Mouse (Mus musculus) embryo, embryonic 9.5 days (tissue): ENCODE data around the gene Mtmr10.

Source experiments
- DNase-seq: peaks from one replicate; pipeline ENCODE4 v3.0.0-alpha.2; 2017; ENCODE audit errors: extremely low spot score

The Mtmr10 gene

GRCm38 (mm10) chr7:64291722-64292121 is 4.3 kb downstream of the Mtmr10 start:
- no peak for DNase-seq

DNA sequence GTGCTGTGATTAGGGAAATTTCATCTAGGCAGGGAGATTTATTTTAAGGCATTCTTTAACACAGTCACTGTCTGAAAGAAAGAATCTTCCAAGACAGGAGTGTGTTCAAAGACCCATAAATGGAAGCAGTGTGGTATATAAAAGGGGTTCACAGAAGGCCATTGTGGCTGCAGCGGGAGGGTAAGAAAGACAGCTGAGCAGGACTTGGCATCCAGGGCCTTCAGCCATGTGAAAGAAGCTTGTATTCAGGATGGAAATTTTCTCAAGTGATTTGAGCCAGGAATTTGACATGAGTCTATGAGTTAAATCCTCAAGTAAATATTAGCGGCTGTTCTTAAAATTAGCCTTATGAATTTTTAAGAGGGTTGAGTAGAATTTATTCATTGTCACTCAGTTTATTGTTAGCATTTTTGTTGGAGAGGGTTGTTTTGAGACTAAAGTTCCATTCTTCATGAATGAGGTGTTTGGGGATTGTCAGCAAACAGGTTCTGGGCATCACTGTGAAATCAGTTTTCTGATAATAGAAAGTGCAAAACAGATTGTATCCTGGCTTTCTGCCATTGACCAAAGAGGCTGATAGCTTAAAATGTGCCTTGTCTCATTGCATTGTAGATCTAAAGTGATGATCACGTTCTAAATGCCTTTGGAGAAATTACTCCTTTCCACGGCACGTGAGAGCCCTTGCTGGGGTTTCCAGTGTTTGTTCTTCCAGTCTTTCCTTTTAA is 9.0 kb downstream of the Mtmr10 start:
- DNase-seq = no peak

DNA sequence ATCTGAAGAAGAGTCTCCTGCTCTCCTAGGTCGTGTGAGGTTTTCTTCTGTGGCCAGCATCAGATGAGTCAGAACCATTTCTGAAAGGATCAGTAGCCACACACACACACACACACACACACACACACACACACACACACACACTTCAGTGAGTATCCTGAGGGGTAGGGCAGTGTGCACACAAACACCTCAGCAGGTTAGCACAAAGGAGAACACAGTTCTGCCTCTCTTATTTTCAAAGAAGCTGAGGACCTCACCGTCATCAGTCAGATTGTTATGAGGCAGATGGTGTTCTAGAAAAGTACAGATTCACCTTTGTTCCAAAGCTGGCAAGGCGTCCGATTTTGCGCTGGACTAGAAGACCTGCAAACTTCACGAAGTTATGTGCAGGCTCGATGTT is 22.8 kb downstream of the Mtmr10 start:
- no peak for DNase-seq

DNA sequence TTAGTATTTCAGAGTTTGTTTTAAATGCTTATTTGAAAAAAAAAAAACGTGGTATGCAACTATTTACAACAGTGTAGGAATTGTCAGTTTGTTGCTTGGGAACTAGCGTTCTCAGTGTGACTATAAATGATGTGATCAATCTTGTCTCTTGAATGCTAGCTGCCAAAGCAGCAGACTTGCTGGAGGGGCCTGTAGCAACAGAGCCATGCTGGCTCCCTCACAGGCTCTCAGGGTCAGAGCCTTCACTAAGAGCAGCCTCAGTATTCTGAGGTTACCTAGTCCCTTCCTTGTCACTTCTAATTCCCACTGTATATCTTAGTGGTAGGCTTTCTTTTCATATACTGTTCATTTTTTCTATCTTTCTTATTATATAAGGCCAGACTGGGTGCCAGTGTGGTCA is 23.3 kb downstream of the Mtmr10 start:
- DNase-seq = no peak

- no peak for DNase-seq
Observed at GRCm38 (mm10) chr7:64312811-64313210, 25.4 kb downstream of the Mtmr10 start.

GRCm38 (mm10) chr7:64321125-64321524 is 33.7 kb downstream of the Mtmr10 start:
- DNase-seq = no peak

DNA sequence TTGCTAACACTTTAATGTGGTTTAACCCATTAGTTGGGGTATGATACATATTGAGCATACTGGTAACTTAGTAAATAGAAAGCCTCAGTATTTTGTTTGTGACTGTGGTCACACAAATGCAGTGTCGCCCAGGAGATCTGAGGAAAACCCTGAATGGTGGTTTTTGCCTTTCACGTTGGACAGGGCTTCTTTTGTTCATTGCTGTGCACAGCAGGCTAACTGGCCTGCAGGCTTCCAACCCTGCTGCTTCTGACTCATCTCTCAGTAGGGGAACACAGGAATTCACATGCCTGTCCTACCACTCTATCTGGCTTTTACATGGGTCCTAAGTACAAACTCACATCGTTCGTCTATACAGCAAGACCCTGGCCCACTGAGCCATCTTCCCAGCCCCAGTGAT is 34.2 kb downstream of the Mtmr10 start:
- DNase-seq = no peak

DNA sequence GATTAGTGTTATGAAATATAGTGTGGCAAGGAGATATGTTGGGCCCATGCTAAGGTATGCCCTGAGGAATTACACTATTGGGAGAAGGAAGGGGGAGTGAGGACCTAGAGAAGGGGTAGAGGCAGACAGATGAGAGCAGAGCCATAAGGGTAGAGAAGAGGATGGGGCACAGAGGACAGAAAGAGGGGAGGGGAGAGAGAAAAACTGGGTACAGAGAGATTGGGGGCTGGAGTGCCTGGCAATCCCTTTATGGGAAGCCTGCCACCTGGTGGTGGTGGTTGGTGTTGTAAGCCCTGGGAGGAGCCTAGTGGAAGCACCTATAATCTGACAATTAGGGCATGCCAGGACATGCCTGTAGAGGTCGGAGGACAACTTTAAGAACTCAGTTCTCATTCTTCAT is 39.4 kb downstream of the Mtmr10 start:
- DNase-seq = peak; percentile 71

DNA sequence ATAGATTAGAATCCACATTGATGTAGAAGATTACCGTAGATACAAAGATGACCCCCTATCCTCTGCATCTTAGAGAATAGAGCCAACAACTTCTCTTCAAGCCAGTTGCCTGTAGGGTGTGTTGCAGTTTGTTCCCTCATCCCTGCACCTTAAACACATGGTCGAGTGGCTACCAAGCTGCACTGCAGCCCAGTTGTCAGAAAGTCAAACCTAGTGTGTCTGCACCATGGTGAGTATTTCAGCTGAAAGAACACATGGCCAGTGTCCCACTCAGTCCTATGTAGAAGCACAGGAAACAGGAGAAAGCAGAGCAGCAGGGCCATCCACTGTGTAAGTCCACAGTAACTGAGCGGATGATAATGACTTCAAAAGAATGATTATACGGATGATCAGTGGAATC is 40.0 kb downstream of the Mtmr10 start:
- DNase-seq = no peak

DNA sequence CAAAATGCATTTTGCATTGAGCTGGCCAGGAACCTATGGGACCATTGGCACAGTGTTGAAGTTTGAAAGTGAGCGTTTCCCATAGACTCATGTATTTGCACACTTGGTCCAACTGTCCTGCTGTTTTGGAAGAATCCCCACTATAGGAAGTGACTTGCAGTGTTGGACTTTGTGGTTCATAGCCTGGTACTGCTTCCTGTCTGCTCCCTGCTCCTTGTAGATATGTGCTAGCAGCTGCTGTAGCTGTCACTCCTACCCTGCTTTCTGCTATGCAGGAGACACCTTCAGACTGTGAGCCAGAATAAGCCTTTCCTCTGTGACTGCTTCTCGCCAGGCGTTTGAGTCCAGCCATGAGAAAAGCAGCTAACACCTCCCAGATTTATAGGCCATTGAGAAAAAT is 43.9 kb downstream of the Mtmr10 start:
- DNase-seq = no peak

- no peak for DNase-seq
Observed at GRCm38 (mm10) chr7:64332686-64333085, 45.2 kb downstream of the Mtmr10 start.

DNA sequence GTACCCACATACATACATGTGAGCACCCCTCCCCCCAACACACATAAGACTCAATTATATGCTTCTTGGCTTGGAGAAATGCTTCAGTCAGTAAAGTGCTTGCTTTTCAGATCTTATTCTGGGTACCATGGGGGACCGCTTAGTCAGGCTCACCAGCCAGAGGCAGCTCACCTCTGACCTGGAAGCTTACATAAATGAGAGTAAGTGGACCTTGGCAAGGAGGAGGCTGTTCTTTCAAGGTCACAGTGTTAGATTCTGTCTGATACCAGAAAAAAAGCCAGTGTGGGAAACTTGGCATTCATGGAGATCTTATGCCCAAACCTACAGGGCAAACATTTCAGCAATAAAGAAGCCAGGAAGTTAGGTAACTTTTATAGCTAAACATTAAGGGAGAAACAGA is 60.4 kb downstream of the Mtmr10 start:
- DNase-seq = no peak

GRCm38 (mm10) chr7:64349147-64349861 is 61.9 kb downstream of the Mtmr10 start:
- no peak for DNase-seq

- no peak for DNase-seq
Observed at GRCm38 (mm10) chr7:64351087-64351486, 63.6 kb downstream of the Mtmr10 start.

DNA sequence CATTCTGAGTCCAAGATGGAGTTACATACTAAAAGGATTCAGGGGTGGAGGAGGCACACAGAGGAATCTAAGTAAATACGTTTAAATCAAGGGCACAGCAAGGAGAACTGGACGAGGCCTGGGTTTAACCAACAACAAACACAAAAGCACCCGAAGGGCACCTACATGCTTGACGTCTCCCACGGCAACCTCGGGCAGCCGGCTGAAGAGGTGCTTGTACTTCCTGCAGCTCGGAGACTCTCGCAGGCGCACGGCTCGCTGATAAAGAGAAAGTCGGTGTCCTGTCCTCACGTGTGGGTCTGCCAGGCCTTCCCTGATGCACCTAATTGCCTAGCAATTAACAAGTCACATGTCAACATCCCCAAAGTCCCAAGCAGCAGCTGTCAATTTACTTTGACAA is 66.8 kb downstream of the Mtmr10 start:
- DNase-seq = no peak

- DNase-seq = no peak
Observed at GRCm38 (mm10) chr7:64356661-64357060, 69.2 kb downstream of the Mtmr10 start.

- DNase-seq = no peak
Observed at GRCm38 (mm10) chr7:64357405-64357804, 70.0 kb downstream of the Mtmr10 start.

DNA sequence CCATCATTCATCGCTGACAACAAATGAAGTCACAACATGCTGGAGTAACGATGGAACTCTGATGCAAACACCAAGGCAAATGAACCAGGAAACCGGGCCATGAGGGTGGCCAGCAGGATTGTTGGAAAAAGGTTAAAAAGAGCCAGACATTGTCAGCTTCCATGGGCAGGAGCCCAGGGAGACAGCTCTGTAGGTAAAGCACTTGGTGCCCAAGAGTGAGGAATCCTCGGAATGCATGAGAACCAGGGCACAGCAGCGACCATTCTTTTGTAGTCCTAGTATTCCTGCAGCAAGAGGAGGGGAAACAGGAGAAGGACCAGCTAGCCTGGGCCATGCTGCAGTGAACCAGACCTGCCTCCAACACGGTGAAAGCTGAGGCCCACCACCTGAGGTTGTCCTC is 71.2 kb downstream of the Mtmr10 start:
- no peak for DNase-seq

- no peak for DNase-seq
Observed at GRCm38 (mm10) chr7:64359943-64360585, 72.6 kb downstream of the Mtmr10 start.

- DNase-seq = no peak
Observed at GRCm38 (mm10) chr7:64360586-64360945, 73.1 kb downstream of the Mtmr10 start.

GRCm38 (mm10) chr7:64365863-64366262 is 78.4 kb downstream of the Mtmr10 start:
- DNase-seq = no peak

GRCm38 (mm10) chr7:64369841-64370240 is 82.4 kb downstream of the Mtmr10 start:
- no peak for DNase-seq
